Mouse (Mus musculus): ENCODE data around the gene H2afb3. TPM values are rescaled to one million over a fixed set of nuclear protein-coding genes. Genes with fewer than 3 reads are reported as not detected.
A peak's percentile ranks its signal among the peaks of the same experiment; 100 is the strongest.
"Not testable (repeated sequence)": the region's sequence is repeated elsewhere in the genome, so short reads cannot be mapped to it uniquely, and the experiment has no call there.

The H2afb3 gene
- not detected in 2 replicates for polyA plus RNA-seq (2014; fragmentation: Nextera tagmentation; extraction: Ambion mirVana)

DNA sequence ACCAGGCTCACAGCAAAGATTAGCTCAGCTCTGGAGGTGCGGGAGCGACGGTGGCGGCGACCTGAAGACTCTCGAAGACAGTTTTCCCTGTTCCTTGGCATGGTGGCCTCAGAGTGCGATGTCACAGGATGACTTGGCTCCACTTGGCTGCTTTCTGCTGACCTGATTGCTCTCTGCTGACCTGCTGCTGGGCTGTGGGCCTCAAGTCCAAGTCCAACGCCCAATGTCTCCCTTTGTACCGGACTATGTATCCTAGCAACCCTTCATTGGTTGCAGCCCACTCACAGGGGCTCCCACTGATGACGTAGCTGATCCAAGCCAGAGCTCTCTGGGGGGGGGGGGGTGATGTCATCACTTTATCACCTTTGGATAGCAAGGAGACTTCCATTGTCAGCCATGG, at the start of gene H2afb3:
Gene H2afb3 (minus strand): TSS at position 101 of the 400 bp plus-strand sequence.
- not testable (repeated sequence) for H3K27ac ChIP-seq (ENCODE audit: low read depth, low read length); H3K36me3 ChIP-seq (ENCODE audit: control insufficient read depth, insufficient read depth, low read length); ATAC-seq (ENCODE audit: low FRiP score, low TSS enrichment); H3K4me3 ChIP-seq (ENCODE audit: low read length); H3K27me3 ChIP-seq (ENCODE audit: control insufficient read depth, insufficient read depth, low read length); H3K4me2 ChIP-seq (replicated peaks; ENCODE audit: low read depth, low read length); H3K4me1 ChIP-seq (ENCODE audit: control insufficient read depth, insufficient read depth, low read length); H3K9ac ChIP-seq (ENCODE audit: low read depth, low read length); H3K9me3 ChIP-seq (ENCODE audit: control insufficient read depth, low read length)
- WGBS: 93% methylated on average over 9 of the region's 10 CpGs

DNA sequence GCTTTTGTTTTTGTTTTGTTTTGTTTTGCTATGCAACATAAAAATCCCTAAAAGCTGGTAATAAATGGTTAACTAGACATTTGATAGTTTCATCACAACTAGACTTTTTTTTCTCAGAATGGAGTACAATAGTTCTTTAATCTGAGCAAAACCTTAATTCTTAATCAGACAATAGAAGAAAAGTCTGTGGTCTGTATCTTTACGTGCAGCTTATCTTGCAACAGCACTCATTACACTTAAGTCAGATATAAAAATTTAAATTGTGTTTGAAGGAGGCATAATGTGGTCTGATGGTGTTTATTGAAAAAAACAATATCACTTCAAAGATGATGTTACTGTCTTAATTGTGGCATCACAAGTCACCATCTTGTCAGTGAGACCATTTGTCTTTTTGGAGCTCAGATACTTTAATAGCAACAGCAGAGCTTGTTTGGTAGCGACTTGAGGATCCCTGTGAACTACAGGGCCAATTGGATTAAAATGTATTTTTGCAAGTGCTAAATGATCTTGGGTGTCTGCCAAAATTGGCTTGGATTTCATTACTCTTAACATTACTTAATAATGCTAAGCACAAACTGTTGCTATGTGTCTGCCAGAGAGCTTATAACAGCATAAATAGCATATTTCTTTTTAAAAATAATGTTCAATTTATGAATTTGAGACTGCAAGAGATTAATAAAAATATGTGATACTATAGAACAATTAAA, 11.3 kb downstream of the H2afb3 start:
- Histone ChIP-seq H3K4me2 (replicated peaks; ENCODE audit: low read depth, low read length) (no peak overlapping the region), H3K27ac (ENCODE audit: low read depth, low read length) (no peak overlapping the region), H3K36me3 (ENCODE audit: control insufficient read depth, insufficient read depth, low read length) (no peaks in the 10 kb centered on the region), H3K4me3 (ENCODE audit: low read length) (no peak overlapping the region), H3K27me3 (ENCODE audit: control insufficient read depth, insufficient read depth, low read length) (no peaks in the 10 kb centered on the region), H3K4me1 (ENCODE audit: control insufficient read depth, insufficient read depth, low read length) (no peaks in the 10 kb centered on the region), H3K9ac (ENCODE audit: low read depth, low read length) (no peak overlapping the region), H3K9me3 (ENCODE audit: control insufficient read depth, low read length) (no peaks in the 10 kb centered on the region)
- WGBS: 71% methylated on average over 2 of the region's 2 CpGs
- ATAC-seq (ENCODE audit: low FRiP score, low TSS enrichment): no peak

DNA sequence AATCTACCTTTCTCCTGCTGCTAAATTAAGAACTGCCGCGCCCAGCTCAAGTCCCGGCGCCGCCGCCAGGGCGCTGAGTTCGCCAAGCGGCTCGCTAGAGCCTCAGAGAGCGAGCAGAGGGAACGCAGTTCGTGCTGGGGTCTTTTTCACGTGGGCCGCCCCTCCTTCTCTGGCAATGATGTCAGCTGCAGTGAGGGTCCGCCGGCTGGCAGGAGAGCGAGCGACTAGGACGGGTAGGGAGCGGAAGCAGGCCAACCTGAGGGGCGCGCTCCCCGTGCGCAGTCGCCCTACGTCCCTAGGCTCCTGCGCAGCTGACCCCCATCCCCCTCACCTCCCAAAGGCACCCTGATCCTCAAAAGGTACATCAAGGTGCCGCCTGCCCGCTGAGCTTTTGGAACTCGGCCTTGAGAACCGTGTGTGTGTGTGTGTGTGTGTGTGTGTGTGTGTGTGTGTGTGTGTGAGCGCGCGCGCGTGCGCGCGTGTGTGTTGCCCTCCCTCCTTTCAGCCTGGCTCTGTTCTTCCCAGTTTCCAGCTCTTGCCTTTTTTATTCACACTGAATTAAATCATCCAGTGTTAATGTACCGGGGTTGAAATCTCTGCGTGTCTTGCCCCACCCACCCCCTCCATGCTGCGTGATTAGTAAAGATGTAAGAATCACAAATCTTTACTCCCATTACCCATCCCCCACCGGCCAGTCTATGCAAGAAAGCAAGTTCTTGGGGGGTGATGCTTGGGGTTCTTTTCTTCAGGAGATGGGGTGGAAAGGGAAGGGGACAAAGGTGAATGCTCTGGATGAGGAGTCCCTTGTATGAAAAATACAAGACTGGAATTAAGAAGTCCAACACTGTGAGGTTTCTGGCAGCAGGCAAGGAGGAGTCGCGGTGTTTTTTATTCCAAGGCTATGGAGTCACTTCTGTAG, 19.8 kb downstream of the H2afb3 start:
- 11% methylated on average over 42 of the region's 46 CpGs for WGBS
- H3K36me3 ChIP-seq (ENCODE audit: control insufficient read depth, insufficient read depth, low read length): no peaks in the 10 kb centered on the region
- peak overlapping the region; percentile 60 for H3K4me2 ChIP-seq (replicated peaks; ENCODE audit: low read depth, low read length)
- H3K9me3 ChIP-seq (ENCODE audit: control insufficient read depth, low read length): no peaks in the 10 kb centered on the region
- peaks cover 3% of the 10 kb centered on the region; the same call in 1 of the 2 replicates for H3K27me3 ChIP-seq (ENCODE audit: control insufficient read depth, insufficient read depth, low read length)
- H3K4me3 ChIP-seq (ENCODE audit: low read length): peak overlapping the region; percentile 43
- H3K27ac ChIP-seq (ENCODE audit: low read depth, low read length): no peak overlapping the region
- ATAC-seq (ENCODE audit: low FRiP score, low TSS enrichment): peak; percentile 86
- peak overlapping the region; percentile 37; the same call in 1 of the 2 replicates for H3K9ac ChIP-seq (ENCODE audit: low read depth, low read length)
- no peaks in the 10 kb centered on the region for H3K4me1 ChIP-seq (ENCODE audit: control insufficient read depth, insufficient read depth, low read length)

DNA sequence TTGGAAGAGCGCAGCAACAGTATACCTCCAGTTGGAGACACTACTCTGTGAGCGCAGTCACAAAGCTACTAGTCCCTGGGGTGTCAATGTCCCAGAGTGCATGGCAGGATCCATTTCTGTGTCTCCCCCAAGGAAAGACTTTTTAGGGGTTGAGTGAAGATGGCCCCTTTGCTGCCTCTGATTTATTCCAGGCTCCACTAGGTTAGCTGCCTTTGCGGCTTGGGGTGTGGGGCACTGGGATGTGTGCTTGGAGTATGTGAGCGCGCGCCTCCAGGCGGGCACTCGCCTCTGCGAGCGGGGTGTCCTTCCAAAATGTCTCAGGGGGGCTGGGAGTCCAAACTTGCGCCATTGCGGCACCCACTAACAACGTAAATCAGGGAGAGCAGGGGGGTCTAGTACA, 21.2 kb downstream of the H2afb3 start:
- H3K27ac ChIP-seq (ENCODE audit: low read depth, low read length): no peak overlapping the region
- ATAC-seq (ENCODE audit: low FRiP score, low TSS enrichment): no peak
- H3K36me3 ChIP-seq (ENCODE audit: control insufficient read depth, insufficient read depth, low read length): no peaks in the 10 kb centered on the region
- peaks cover 4% of the 10 kb centered on the region; the same call in 1 of the 2 replicates for H3K27me3 ChIP-seq (ENCODE audit: control insufficient read depth, insufficient read depth, low read length)
- H3K4me3 ChIP-seq (ENCODE audit: low read length): peak overlapping the region; percentile 5; the same call in 1 of the 2 replicates
- 14% methylated on average over 13 of the region's 13 CpGs for WGBS
- no peak overlapping the region for H3K9ac ChIP-seq (ENCODE audit: low read depth, low read length)
- no peaks in the 10 kb centered on the region for H3K9me3 ChIP-seq (ENCODE audit: control insufficient read depth, low read length)
- H3K4me1 ChIP-seq (ENCODE audit: control insufficient read depth, insufficient read depth, low read length): no peaks in the 10 kb centered on the region
- H3K4me2 ChIP-seq (replicated peaks; ENCODE audit: low read depth, low read length): peak overlapping the region; percentile 60

DNA sequence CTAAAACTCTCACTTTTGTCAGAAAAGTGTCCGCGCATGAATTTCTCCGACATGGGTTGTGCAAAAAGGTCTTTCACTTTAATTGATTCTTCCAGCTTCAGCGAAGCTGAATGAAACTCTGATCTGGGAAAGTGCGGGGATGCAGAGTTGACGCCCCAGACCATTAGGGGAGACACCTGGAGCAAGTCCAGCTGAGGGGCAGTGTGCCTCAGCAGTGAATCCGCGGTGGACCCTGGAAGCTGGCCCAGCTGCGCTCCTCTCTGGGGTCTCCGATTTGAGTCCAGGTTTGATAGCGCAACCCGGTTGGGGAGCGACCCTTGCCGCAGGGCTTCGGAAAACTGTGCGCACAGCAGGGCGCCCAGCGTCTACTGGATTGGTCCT, 22.0 kb downstream of the H2afb3 start:
- Histone ChIP-seq H3K4me3 (ENCODE audit: low read length) (peak overlapping the region; percentile 37), H3K27me3 (ENCODE audit: control insufficient read depth, insufficient read depth, low read length) (peaks cover 4% of the 10 kb centered on the region; the same call in 1 of the 2 replicates), H3K27ac (ENCODE audit: low read depth, low read length) (no peak overlapping the region), H3K9me3 (ENCODE audit: control insufficient read depth, low read length) (no peaks in the 10 kb centered on the region), H3K4me2 (replicated peaks; ENCODE audit: low read depth, low read length) (peak overlapping the region; percentile 60), H3K36me3 (ENCODE audit: control insufficient read depth, insufficient read depth, low read length) (no peaks in the 10 kb centered on the region), H3K4me1 (ENCODE audit: control insufficient read depth, insufficient read depth, low read length) (no peaks in the 10 kb centered on the region), H3K9ac (ENCODE audit: low read depth, low read length) (0 out of 2 replicates have a peak overlapping the region, but pooled peaks have one; percentile 23)
- 11% methylated on average over 18 of the region's 18 CpGs for WGBS
- ATAC-seq (ENCODE audit: low FRiP score, low TSS enrichment): no peak

DNA sequence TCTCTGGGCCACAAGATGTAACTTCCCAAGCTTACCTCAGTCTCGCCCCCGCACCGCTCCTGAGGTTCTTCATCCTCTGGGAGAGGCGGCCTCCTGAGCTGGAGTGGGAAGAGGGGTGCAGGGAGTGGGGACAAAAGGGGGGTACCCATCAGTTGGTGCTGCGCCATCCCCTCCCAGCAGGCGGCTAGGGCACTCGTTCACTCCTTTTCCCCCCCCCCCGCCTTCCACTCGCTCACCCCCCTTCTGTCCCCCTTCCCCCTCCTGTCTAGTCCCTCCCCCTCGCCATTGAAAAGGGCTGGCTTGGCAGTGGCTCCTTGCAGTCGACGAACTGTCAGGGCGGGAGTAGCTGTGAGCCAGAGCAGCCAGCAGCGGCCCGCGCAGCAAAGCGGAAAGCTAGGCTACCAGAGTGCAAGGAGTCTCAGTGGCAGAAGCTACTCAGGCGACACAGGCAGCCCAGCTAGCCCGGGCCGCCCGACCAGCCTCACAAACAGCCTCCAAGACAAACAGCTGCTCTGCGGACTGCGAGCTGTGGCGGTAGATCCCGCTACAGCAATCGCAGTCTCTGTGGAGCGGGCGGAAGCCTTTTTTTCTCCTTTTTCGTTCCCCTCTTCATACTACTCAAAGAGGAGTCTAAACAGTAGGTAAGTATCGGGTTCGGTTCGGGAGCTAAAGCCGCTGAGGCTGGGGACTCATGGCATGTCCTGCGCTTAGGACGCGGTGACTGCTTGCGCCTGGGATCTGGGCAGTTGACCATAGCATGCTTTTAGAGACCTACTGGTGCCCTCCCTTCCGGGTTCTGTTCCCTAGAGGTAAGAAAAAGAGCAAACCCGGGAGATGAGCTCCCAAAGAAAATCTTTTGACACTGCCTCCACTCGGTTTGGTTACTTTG, 22.6 kb downstream of the H2afb3 start, which contains the start of gene Pcdh11x:
Gene Pcdh11x (plus strand): TSS at position 249 of the 889 bp plus-strand sequence.
- Histone ChIP-seq H3K4me3 (ENCODE audit: low read length) (peak within 1 kb of the TSS; percentile 37), H3K9me3 (ENCODE audit: control insufficient read depth, low read length) (no peaks in the 10 kb centered on the region), H3K4me2 (replicated peaks; ENCODE audit: low read depth, low read length) (peak within 1 kb of the TSS; percentile 60), H3K4me1 (ENCODE audit: control insufficient read depth, insufficient read depth, low read length) (no peaks in the 10 kb centered on the region), H3K9ac (ENCODE audit: low read depth, low read length) (0 out of 2 replicates have a peak within 1 kb of the TSS, but pooled peaks have one; percentile 23), H3K36me3 (ENCODE audit: control insufficient read depth, insufficient read depth, low read length) (no peaks in the 10 kb centered on the region), H3K27ac (ENCODE audit: low read depth, low read length) (no peak within 1 kb of the TSS), H3K27me3 (ENCODE audit: control insufficient read depth, insufficient read depth, low read length) (peaks cover 4% of the 10 kb centered on the region; the same call in 1 of the 2 replicates)
- 19% methylated on average over 31 of the region's 40 CpGs for WGBS
- ATAC-seq (ENCODE audit: low FRiP score, low TSS enrichment): peak; percentile 83

DNA sequence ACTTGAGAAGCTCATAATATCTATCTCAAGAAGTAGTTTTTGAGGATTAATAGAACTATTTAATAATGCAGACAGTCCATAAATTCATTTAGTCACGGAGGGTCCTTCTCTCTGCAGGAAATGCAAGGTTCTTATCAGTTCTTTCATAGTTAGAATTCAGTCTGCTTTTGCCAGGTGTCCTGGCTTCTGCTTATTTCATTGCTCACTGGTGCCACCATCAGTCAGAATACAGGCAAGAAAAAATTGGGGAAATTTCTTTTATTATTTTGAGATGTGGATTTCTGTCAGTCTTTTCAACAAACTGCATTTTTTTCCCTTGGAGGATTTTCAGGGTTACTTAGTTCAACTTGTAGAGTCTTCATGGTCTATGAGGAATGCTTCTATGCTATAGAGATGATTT, 25.4 kb downstream of the H2afb3 start:
- Histone ChIP-seq H3K27me3 (ENCODE audit: control insufficient read depth, insufficient read depth, low read length) (peaks cover 4% of the 10 kb centered on the region; the same call in 1 of the 2 replicates), H3K4me1 (ENCODE audit: control insufficient read depth, insufficient read depth, low read length) (no peaks in the 10 kb centered on the region), H3K9me3 (ENCODE audit: control insufficient read depth, low read length) (no peaks in the 10 kb centered on the region), H3K4me2 (replicated peaks; ENCODE audit: low read depth, low read length) (no peak overlapping the region), H3K9ac (ENCODE audit: low read depth, low read length) (no peak overlapping the region), H3K27ac (ENCODE audit: low read depth, low read length) (no peak overlapping the region), H3K4me3 (ENCODE audit: low read length) (no peak overlapping the region), H3K36me3 (ENCODE audit: control insufficient read depth, insufficient read depth, low read length) (no peaks in the 10 kb centered on the region)
- WGBS: 3% methylated on average over 1 of the region's 1 CpGs
- ATAC-seq (ENCODE audit: low FRiP score, low TSS enrichment): no peak

DNA sequence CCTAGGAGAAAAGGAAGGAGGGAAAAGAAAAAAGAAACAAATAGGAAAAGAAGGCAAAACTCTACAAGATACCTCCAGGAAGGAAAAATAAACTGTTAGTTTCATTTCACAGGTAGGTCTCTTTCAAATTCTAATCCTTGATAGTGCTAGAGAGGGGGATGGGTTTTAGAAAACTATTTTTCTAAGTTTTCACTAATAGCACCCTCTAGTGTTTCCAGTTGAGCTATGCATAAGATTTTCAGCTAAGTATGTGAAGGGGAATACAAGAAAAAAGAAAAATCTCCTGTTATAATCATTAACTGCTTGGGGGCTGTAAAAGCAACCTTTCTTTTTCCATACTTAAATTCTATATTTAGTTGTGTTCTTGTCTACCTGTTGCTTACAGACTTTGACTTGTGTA, 27.4 kb downstream of the H2afb3 start:
- ATAC-seq (ENCODE audit: low FRiP score, low TSS enrichment): no peak
- Histone ChIP-seq H3K4me3 (ENCODE audit: low read length) (no peak overlapping the region), H3K27ac (ENCODE audit: low read depth, low read length) (no peak overlapping the region), H3K9ac (ENCODE audit: low read depth, low read length) (no peak overlapping the region), H3K27me3 (ENCODE audit: control insufficient read depth, insufficient read depth, low read length) (peaks cover 4% of the 10 kb centered on the region; the same call in 1 of the 2 replicates), H3K36me3 (ENCODE audit: control insufficient read depth, insufficient read depth, low read length) (no peaks in the 10 kb centered on the region), H3K9me3 (ENCODE audit: control insufficient read depth, low read length) (no peaks in the 10 kb centered on the region), H3K4me2 (replicated peaks; ENCODE audit: low read depth, low read length) (no peak overlapping the region), H3K4me1 (ENCODE audit: control insufficient read depth, insufficient read depth, low read length) (no peaks in the 10 kb centered on the region)

All from kidney, embryonic 14.5 days (tissue).